Mouse (Mus musculus) lung, postnatal 0 days (tissue): Measurements from ENCODE around the gene Matn4.

Experiments
- CTCF ChIP-seq: IDR thresholded peaks from 2 replicates; pipeline ENCODE4 v1.5.1; 2016; ENCODE audit warnings: antibody characterized with exemption, mild to moderate bottlenecking
- EP300 ChIP-seq: IDR thresholded peaks from 2 replicates; pipeline ENCODE4 v1.6.1; 2016; ENCODE audit warnings: antibody characterized with exemption, mild to moderate bottlenecking, control low read depth

- TF ChIP-seq EP300 = no peak
- TF ChIP-seq CTCF = no peak
Measured at GRCm38 (mm10) chr2:164441155-164441554, 36.2 kb upstream of the Matn4 start.
